Mouse (Mus musculus): ENCODE measurements at regions not wholly inside any gene's neighbourhood (a gene's known extent, or its start where the extent isn't known, plus 50 kb on each side); places are given as distances from the start of the nearest gene placed in this dataset.

GRCm38 (mm10) chr15:45453797-45454196, 5319.6 kb downstream of the 9330182O14Rik start:
- H3K4me3 ChIP-seq: no peak overlapping the region
- peak; percentile 76 to 88 for DNase-seq (ENCODE audit: low spot score in 2 of 2)
- H3K27ac ChIP-seq: no peak overlapping the region
- no peak for TF ChIP-seq CTCF (conservative IDR thresholded peaks at IDR 0.05)

DNA sequence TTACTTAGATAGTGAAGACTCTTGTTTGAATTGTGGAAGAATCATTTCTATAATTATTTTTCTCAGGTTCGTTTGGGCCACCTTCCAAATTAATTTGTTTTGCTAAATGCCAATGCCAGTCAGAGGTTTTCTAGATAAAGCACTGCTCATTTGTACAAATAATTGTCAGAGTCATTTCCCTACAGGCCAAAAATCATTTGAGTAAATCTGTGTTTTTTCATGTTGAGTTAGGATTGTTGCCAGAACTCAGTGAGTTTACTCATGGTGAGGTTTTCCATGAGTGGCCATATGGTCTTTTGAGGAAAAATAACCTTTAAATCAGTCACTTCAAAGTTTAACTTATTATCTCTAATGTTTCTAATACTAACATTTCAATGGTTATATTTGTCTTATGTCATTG, 5336.3 kb downstream of the 9330182O14Rik start:
- Histone ChIP-seq H3K4me3 (no peak overlapping the region), H3K27ac (no peak overlapping the region)
- DNase-seq (ENCODE audit: low spot score in 2 of 2): no peak
- no peak for TF ChIP-seq CTCF (conservative IDR thresholded peaks at IDR 0.05)

GRCm38 (mm10) chr15:45473191-45473590, 5339.0 kb downstream of the 9330182O14Rik start:
- Histone ChIP-seq H3K4me3 (no peak overlapping the region), H3K27ac (no peak overlapping the region)
- DNase-seq (ENCODE audit: low spot score in 2 of 2): no peak
- TF ChIP-seq CTCF (conservative IDR thresholded peaks at IDR 0.05): no peak

DNA sequence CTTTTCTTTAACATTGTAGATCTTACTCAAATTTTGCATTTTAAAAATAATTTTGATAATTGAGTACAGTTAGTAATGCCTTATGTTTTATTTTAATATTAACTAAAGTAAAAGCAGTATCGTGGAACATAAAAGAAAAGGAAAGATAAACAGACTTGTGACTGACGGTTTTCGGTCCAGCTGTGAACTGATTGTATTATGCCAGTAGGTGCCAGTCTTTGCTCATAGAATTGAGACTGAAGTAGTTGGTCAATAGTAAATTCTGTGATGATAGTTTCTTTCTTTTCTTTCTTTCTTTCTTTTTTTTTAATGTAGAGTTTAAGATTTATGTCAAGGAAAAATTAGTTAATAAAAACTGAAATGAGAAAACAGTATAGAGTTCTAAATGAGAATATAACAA, 5376.1 kb downstream of the 9330182O14Rik start:
- H3K27ac ChIP-seq: no peak overlapping the region
- peak; percentile 75 for TF ChIP-seq CTCF (conservative IDR thresholded peaks at IDR 0.05)
- no peak overlapping the region for H3K4me3 ChIP-seq
- DNase-seq (ENCODE audit: low spot score in 2 of 2): no peak

Measured in layer of hippocampus, adult 2 months (tissue).